Mouse (Mus musculus) heart, adult 9 months (tissue): ENCODE measurements around the gene Baiap2l1.
"Not testable (repeated sequence)": the region's sequence is repeated elsewhere in the genome, so short reads cannot be mapped to it uniquely, and the experiment has no call there.

Source experiments
- DNase-seq, 2 experiments: peaks; one replicate each; pipeline ENCODE4 v3.0.0; 2022; ENCODE audit warnings: low spot score in 2 of 2

Gene Baiap2l1

GRCm38 (mm10) chr5:144357881-144358591, at the start of gene Baiap2l1:
Gene Baiap2l1 (minus strand): TSS chr5:144358112.
- peak; percentile 79 to 84 for DNase-seq

- no peak for DNase-seq
Measured at GRCm38 (mm10) chr5:144406256-144406655, 48.3 kb upstream of the Baiap2l1 start.

GRCm38 (mm10) chr5:144400821-144401220, 42.9 kb upstream of the Baiap2l1 start:
- DNase-seq: no peak

GRCm38 (mm10) chr5:144397566-144397965, 39.7 kb upstream of the Baiap2l1 start:
- DNase-seq: no peak

GRCm38 (mm10) chr5:144394142-144394541, 36.2 kb upstream of the Baiap2l1 start:
- no peak for DNase-seq

GRCm38 (mm10) chr5:144387851-144388250, 29.9 kb upstream of the Baiap2l1 start:
- DNase-seq: no peak

- DNase-seq: no peak
Measured at GRCm38 (mm10) chr5:144383936-144384335, 26.0 kb upstream of the Baiap2l1 start.

GRCm38 (mm10) chr5:144381782-144382181, 23.9 kb upstream of the Baiap2l1 start:
- DNase-seq: no peak

GRCm38 (mm10) chr5:144380689-144381088, 22.8 kb upstream of the Baiap2l1 start:
- no peak for DNase-seq

GRCm38 (mm10) chr5:144379431-144379830, 21.5 kb upstream of the Baiap2l1 start:
- DNase-seq: no peak

- peak; percentile 30 to 35 for DNase-seq
Measured at GRCm38 (mm10) chr5:144372885-144373284, 15.0 kb upstream of the Baiap2l1 start.

- DNase-seq: no peak
Measured at GRCm38 (mm10) chr5:144372177-144372576, 14.3 kb upstream of the Baiap2l1 start.

- DNase-seq: no peak
Measured at GRCm38 (mm10) chr5:144370986-144371385, 13.1 kb upstream of the Baiap2l1 start.

GRCm38 (mm10) chr5:144368661-144369205, 10.8 kb upstream of the Baiap2l1 start:
- DNase-seq: peak; percentile 36 to 38

GRCm38 (mm10) chr5:144366551-144366950, 8.6 kb upstream of the Baiap2l1 start:
- not testable (repeated sequence) for DNase-seq

GRCm38 (mm10) chr5:144364680-144365357, 6.9 kb upstream of the Baiap2l1 start:
- no peak for DNase-seq

- no peak for DNase-seq
Measured at GRCm38 (mm10) chr5:144360346-144360745, 2.4 kb upstream of the Baiap2l1 start.

- DNase-seq: no peak
Measured at GRCm38 (mm10) chr5:144359886-144360285, 2.0 kb upstream of the Baiap2l1 start.

GRCm38 (mm10) chr5:144358592-144358917, 643 bp upstream of the Baiap2l1 start:
- no peak for DNase-seq

- no peak for DNase-seq
Measured at GRCm38 (mm10) chr5:144357551-144357880, 396 bp downstream of the Baiap2l1 start.

GRCm38 (mm10) chr5:144356776-144357455, 996 bp downstream of the Baiap2l1 start:
- no peak for DNase-seq

GRCm38 (mm10) chr5:144352250-144353047, 5.5 kb downstream of the Baiap2l1 start:
- no peak for DNase-seq
